Mouse (Mus musculus) cerebellum, adult 9-10 months (tissue): ENCODE measurements around the gene Gps1.
"Not testable (repeated sequence)": the region's sequence is repeated elsewhere in the genome, so short reads cannot be mapped to it uniquely, and the experiment has no call there.

Experiments
- DNase-seq: peaks from one replicate; pipeline ENCODE4 v3.0.0; 2022

Gene Gps1

DNA sequence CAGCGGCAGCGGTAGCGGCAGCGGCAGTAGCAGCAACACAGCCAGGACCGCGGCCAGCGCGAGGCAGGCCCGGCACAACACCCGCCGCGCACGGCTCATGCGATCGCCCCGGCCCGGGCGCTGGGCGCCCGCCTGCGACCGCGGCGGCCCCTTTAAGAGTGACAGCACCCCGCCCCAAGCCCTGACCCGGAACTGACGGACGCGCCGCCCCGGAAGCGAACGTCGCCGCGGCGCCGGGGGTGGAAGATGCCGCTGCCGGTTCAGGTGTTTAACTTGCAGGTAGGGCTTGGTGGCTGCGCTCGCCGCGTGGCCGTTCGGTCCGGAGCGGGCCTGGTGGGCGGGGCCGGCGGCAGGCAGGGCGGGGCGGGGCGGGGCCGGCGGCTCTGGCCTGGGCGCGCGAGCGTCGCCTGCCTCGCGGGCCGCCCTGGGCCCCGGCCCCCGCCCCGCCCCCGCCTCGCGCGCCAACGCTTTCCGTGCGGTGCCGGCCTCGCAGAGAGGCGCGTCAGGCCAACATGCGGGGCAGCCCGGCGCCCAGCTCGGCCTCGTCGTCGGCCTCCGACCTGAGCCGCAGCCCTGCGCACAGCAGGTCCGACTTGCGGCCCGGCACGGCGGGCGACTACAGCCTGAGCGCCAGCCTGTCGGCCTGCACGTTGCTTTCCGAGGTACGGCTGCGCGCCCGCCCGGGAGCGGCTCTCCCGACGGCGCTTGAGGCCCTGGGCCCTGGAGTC, at the start of gene Gps1, which contains the start of gene Rfng:
Gene Gps1, plus strand, starts transcription at position 209 of the 728 bp plus-strand sequence.
Gene Rfng, minus strand, starts transcription at position 144 of the 728 bp plus-strand sequence.
- peak; percentile 77 for DNase-seq

DNA sequence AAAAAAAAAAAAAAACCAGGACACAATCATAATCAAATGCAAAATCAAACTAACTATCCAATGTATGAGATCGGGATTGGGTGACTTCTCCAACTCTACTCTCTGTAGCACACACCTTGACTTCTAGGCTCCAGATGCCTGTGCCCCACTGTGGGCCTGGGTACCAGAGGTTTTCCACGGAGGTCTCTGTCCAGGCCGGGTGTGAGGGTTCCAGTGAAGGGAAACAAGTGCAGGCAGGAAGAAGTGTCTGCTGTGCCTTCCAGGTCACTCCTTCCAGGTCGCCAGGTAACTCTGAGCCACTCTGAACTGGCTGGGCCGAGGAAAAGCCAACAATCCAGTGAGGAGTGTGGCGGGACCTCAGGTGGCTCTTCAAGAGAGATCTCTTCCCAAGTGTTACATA, 47.6 kb upstream of the Gps1 start:
- DNase-seq = no peak

DNA sequence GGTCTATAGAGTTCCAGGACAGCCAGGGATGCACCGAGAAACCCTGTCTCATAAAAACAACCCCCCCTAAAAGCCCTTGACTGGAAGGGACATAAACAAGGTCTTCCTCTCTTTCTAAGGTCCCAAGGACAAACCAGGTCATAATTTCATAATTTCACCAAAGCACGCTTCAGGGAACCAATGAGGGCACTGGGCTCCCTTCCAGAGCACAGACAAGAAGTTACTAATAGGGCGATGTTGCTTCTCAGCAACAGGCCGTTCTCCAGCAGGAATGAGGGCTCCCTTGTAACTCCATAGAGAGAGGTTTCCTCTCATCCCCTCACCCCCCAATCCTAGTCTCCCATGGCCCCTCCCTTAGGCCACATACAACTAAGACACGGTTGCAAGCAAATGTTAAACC, 43.1 kb upstream of the Gps1 start:
- no peak for DNase-seq

DNA sequence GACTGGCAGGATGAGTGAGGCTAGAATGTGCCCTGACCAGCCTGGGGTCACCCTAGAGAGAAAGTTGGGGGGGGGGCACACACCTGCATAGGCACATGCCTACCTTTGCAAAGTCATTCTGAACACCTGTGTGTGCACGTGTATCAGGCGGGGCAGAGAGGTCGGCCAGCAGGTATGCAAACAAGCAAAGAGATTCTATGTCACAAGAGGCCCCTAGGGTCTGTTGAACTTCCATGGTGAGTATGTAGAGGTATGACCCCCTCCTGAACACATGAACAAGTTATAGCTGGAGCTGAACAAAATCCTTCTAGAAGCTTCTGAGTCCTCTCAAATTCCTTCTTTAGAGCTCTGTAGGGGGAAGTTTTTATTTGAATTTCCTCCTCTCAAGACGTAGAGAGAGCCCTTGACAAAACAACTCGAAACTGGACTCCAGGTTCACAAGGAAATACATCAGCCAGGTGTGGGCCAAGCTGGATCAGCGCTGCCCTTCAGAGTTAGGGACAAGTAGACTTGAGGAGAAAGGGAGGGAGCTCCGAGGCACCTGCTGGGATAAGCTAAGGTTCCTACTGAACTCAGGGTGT, 39.9 kb upstream of the Gps1 start:
- DNase-seq = no peak

DNA sequence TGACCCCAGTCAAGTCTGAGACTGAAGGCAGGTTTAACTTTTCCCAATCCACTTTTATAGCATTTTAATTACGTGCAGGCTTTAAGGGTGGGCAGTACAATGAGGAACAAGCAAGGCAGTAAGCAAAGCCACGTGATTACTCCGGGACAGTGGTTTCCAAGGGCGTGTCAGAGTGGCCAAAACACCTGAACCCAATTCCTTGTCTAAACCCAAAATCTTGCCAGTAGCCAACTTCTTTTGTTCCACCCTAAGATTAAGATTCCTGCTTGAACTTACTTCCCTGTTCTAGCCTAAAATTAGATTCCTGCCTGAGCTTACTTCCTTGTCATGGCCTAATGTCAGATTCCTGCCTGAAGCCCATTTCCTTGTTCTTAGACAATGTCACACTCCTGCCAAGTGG, 36.1 kb upstream of the Gps1 start:
- no peak for DNase-seq

DNA sequence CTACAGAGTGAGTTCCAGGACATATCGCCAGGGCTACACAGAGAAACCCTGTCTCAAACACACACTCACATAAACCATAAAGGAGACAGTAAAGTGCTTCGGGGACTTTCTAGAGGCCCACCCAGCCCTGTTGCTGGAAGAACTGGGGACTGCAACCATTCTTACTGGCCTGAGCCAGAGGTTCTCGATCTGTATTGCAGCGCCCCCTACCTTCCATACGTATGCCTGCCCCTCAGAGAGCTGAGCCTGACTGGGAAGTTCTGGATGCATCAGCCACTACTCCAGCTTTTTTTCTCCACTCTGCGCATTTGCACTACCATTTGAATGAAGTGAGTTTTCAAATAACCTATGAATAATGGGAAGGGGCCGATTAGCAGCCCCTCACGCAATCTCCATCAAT, 34.6 kb upstream of the Gps1 start:
- peak; percentile 24 for DNase-seq

DNA sequence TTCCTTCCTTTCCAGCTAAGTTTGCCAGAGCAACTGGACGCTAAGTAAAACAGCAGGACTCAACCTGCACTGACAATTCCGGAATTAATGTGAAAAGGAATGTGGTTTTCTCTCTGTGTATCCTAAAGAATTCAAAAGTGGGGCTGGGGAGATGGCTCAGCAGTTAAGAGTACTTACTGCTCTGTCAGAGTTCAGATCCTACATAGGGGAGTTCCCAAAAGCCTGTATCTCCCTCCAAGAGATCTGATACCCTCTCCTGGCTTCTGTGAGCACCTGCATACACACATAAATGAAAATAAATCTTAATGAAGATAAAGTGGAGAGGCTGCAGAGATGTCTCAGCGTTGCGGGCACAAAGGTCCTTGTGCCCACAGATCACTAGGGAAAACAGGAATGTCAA, 32.5 kb upstream of the Gps1 start:
- DNase-seq = no peak

DNA sequence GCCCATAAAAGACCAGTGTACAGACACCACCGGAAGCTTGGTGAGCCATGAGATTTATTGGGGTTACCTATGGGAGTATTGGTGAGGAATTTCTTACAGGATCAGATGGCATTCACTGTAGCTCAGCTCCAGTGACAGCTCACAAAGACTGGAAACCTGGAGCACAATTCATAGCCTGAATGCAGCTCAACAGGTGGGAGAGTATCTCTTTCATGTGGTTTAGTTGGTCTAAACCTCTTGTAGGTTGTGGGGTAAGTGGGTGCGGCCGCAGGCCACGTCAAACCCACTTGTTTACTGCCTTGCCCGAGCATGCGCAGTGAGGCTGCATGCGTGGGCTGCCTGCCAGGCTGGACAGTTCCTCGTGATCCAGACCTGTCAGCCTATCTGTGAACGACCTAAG, 23.8 kb upstream of the Gps1 start:
- no peak for DNase-seq

DNA sequence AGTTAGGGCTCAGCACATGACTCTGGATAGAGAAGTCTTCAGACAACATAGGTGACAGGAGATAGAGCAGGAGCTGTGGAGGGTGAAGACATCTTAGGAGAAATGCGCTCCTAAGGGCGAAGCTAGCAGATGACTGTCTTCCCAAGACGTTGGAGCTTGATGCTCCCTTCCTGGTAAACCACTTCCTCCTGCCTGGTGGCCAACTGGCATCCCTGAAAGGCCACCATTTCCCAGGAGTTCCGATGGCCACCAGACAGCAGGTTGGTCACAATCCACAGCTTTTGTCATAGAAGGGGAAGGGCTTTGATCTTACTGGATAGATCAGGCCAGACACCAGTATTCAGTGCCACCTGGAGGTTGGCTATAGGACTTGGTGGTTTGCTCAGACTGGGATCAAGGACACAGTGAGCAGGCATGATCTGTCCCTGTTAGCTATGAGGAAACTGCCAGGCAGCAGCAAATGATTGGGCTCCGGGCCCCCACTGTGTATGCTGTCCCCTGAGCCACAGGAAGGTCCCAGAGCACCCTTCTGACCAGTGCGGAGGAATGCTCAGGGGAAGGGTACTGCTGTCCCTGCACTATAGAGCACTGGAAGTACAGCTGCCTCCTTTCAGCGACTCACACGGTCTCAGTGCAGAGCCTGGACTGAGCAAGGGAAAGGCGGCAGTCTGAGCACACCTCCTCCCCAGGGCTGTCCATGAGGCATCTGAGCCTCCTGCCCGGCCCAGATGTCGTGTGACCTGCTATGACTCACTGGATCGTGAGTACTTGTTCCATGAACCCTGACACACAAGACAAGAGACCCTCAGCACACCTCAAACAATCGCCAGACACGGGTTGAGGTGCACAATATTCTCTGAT, 22.0 kb upstream of the Gps1 start:
- DNase-seq = no peak

DNA sequence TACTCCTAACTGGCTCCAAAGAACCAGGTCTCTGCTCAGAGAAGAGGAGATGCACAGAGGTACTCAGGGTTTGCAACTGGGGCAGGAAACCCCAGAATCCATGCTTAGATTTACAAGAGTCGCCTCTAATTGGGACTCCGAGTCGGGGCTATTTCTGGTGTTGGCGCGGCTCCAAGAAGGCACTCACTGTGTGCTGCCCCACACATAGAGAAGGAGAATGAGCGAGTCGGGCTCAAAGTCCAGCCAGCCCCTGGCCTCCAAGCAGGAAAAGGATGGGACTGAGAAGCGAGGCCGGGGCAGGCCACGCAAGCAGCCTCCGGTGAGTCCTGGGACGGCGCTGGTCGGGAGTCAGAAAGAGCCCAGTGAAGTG, 21.4 kb upstream of the Gps1 start, which contains the start of gene Hmga1b:
Gene Hmga1b, plus strand, starts transcription at position 123 of the 370 bp plus-strand sequence.
- DNase-seq = not testable (repeated sequence)

DNA sequence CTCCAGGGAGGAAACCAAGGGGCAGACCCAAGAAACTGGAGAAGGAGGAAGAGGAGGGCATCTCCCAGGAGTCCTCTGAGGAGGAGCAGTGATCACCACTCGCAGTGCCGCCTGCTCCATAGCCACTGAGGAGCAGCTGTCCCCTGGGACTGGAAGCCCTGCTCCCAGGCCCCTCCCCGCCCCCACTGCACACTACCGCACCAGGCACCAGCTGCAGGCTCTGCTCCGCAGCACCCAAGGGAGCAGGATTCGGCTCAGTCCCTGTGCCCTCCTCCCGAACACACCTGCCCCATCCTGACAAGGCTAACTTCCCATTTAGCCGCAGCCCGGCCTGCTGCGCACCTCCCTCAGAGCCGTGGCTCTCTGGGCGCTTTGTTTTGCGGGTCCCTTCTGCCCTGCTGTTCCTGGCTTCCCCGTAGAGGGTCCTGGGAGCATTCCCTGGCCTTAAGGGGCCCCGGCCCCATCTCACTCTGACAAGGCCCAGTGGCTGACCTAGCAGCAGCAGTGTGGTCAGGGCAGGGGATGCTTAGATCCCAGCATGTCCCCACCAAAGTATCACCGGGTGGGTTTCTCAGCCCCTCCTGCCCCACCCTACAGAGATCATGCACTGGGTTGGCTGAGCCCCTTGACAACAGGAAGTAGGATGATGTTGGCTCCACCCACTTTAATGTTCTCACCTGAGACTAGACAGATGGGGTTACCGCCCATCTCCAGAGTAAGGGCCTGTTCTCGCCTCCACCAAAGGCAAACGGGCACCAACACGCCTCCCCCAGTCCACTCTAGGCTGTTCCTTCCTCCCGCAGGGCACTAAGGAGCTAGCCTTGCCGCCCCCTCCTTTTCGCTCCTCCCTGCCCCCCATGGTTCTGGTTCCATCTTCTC, 20.7 kb upstream of the Gps1 start:
- DNase-seq = not testable (repeated sequence)

DNA sequence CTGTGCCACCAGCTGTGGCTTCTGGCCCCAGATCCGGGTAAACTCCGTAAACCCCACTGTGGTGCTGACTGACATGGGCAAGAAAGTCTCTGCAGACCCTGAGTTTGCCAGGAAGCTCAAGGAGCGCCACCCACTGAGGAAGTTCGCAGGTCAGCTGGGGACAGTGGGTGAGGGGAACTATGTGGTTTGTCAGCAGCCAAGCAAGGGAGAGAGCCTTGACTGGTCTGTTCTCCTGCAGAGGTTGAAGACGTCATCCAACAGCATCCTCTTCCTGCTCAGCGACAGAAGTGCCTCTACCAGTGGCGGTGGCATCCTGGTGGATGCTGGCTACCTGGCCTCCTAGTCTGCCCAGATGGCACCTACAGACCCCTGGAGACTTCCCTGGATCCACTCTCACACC, 17.0 kb upstream of the Gps1 start:
- DNase-seq = not testable (repeated sequence)

DNA sequence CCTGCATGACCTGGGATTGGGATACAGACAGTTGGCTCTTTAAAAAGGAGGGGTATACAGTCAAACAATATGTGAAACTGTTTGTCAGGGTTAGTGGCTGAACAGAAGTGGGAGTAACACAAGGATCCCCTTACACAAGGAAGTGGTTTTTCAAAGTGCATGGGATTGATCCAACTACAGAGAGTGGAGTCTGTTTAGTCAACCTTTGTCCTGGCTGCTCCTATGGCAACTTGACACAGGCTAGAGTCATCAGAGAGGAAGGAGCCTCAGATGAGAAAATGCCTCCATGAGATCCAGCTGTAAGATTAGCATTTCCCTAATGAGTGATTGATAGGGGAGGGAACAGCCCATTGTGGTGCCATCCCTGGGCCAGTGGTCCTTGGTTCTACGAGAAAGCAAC, 15.9 kb upstream of the Gps1 start:
- DNase-seq = no peak

DNA sequence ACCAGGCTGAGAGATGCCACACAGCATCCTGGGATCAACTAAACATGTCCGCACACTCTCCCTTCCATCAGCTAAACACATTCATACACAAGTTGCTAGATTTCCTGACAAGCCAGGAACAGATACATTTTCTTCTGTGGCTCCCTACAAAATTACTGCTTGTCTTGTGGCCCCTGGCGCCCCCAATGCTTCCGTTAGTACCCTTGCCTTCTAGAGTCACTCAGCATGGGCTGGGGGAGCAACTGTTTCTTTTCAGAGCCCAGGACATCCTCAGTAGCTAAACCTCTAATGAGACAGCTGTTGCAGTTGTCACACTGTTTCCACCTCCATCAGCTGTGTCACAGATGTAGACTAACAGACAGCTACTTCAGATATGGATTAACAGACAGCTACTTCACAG, 11.3 kb upstream of the Gps1 start:
- DNase-seq = no peak

DNA sequence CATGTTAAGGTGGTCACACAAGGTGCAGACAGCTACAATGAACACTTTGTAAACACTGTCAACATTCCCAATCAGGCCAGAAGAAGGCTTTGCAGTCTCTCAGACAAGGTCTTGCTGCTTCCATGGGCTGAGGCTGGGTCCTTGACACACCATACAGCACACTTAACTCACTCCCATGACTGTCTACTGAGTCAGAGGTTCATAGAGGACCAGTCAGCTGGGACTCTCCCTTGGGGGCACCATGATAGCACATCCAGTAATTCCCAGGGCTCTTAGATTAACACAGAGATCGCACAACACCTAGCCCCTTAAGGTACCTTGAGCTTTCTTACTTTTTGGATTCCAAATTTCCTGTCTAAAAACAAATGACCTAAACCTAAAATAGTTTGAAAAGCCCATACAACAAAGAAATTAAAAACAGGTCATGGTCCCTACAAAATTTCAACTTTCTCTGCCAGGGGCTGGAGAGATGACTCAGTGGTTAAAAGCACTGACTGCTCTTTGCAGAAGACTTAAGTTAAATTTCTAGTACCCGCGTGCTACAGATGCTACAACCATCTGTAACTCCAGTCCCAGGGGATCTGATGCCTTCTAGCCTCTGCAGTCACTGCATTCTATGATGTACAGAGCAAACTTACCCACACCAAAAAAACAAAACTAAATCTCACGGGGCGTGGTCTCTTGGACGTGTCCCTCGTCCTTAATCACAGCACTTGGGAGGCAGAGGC, 10.4 kb upstream of the Gps1 start:
- DNase-seq = no peak

DNA sequence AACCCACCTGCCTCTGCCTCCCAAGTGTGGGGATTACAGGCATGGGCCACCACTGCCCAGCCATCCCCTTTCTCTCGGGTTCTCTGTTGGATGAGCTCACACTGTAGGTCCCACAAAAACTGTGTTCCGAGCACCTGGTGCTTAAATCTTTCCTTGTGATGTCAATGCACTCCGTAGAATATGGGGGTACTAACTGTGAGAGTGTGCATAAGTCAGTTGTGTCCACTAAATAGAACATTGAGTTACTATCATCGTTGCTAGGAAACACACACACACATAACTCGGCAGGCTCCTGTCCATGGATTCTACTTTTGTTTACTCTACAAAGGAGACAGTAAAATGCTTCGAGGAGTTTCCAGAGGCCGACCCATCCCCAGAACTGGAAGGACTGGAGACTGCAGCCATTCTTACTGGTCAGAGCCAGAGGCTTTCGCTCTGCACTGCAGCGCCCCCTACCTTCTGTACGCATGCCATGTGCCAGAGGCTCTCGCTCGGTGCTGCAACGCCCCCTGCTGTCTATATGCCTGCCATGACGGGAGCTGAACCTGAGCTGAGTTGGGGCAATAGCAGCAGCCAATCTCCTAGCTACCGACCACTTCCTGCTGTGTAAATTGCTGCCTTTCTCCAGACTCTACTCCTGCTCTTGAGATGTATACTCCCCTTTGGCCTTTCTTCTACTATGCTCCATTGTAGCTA, 8.2 kb upstream of the Gps1 start:
- DNase-seq = peak; percentile 95

DNA sequence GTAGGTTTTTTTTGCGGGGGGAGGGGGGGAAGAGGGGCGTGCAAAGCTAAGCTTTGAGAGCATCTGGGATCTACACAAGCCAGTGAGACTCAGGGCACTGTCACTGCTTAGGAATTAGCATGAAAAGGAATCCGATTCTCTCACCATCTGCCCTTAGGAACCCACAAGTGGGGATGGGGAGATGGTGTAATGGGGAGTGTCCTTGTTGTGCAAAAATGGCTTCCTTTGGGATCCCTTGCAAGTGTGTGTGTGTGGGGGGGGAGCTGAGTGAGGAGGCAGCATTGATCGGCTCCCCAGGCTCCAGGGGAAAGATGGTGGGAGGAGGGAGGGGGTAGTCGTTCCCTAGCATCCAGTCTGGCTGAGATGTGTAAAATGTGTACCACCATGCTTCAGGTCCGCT, 6.9 kb upstream of the Gps1 start:
- DNase-seq = no peak

DNA sequence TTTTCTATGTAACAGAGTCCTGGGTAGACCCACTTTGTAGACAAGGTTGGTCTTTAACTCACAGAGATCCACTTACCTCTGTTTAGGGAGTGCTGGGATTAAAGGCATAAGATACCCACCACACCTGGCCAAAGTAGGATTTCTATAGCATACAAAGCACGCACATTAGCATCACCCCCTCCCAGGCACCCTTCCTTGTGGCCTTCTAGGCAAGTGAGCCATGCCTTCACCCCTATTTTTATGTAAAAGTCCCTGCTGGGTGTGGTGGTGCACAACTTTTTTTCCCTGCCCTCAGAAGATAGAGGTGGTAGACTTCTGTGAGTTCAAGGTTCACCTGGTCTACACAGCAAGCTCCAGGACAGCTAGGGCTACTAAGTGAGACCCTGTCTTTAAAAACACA, 4.2 kb upstream of the Gps1 start:
- DNase-seq = no peak

DNA sequence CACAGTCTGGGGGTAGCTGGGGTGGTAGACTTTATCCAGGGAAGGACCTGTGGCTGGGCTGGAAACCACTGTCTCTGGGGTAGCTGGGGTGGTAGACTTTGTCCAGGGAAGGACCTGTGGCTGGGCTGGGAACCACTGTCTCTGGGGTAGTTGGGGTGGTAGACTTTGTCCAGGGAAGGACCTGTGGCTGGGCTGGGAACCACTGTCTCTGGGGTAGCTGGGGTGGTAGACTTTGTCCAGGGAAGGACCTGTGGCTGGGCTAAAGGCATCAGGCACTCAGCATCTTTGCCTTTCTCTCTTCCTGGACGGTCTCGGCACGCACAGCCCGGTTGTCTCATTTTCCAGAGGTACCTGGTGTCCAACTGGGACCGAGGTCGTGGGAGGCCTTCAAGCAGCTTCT, 2.7 kb upstream of the Gps1 start:
- not testable (repeated sequence) for DNase-seq

DNA sequence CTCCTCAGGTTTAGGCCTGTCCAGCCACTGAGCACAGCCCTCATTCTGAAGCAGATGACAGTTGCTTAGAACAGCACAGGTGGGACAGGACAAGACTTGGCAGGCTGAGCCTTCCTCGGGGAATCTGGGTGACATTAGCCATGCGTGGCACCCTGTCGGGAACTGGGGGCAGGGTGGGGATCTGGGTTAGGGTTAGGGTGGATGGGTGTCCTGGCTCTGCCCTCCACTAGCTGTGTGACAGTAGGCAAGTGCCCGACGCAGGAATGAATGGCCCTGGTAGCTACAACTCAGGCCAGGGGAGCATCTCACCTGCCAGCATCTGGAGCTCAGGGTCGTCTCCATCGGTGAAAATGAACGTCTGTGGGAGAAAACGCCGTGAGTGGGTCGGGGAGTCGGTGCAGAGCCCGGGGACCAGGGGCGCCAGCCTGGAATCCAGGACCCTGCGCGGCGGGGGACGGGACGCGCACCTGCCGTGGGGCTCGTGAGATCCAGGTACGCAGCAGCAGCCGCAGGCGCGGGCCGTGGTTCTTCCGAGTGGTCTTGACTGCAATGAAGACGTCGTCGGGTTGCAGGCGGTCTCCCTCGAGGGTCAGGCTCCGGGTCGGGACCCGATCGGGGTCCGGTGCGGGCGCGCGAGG, 527 bp upstream of the Gps1 start:
- peak; percentile 53 for DNase-seq

DNA sequence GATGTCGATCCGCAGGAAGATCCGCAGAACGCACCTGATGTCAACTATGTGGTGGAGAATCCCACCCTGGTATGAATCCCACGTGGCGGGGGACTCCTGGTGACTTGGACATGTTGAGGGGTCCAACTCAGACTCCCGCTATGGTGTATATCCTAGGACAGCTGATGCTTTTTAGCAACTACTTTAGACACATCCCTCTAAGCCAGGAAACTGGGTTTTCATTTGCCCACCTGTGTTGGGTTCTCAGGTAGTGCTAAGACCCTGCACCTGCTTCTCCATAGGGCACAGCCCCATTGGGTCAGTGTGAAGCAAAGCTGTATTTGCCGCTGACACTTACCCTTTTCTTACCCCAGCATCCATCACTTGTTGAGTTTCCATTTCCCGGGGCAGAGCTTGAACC, 1.1 kb downstream of the Gps1 start:
- DNase-seq = no peak
